Mouse (Mus musculus): ENCODE results near the gene 4933434E20Rik. TPM values are rescaled to one million over a fixed set of nuclear protein-coding genes. Genes with fewer than 3 reads are reported as not detected.

Gene 4933434E20Rik
- polyA plus RNA-seq, 2 experiments = 69.4 to 133 TPM

- H3K36me3 ChIP-seq (ENCODE audit: control insufficient read depth, insufficient read depth, low read length) = peaks cover 90% of the 10 kb centered on the region
- ATAC-seq (ENCODE audit: low FRiP score, low read depth) (no peak), DNase-seq (ENCODE audit: low spot score) (no peak)
- no peaks in the 10 kb centered on the region for H3K9me3 ChIP-seq (ENCODE audit: control insufficient read depth, low read length)
- WGBS = 92% methylated on average over 1 of the region's 1 CpGs
- no peak overlapping the region for H3K27ac ChIP-seq (replicated peaks; ENCODE audit: low read depth, low read length)
- no peak overlapping the region for H3K9ac ChIP-seq (ENCODE audit: low read depth, low read length, severe bottlenecking)
- H3K4me1 ChIP-seq (ENCODE audit: control insufficient read depth, insufficient read depth, low read length) = no peaks in the 10 kb centered on the region
- no peaks in the 10 kb centered on the region for H3K27me3 ChIP-seq (ENCODE audit: control insufficient read depth, insufficient read depth, low read length)
- no peak overlapping the region for H3K4me2 ChIP-seq (replicated peaks; ENCODE audit: low read depth, low read length, severe bottlenecking)
- no peak for TF ChIP-seq POLR2A (IDR thresholded peaks at IDR 0.05; ENCODE audit: borderline replicate concordance, extremely low read depth, insufficient read depth, insufficient read length)
- H3K4me3 ChIP-seq (replicated peaks; ENCODE audit: low read length) = no peak overlapping the region
These were observed 15.2 kb upstream of the 4933434E20Rik start for GRCm38 (mm10) chr3:90036263-90036662.

- ATAC-seq (ENCODE audit: low FRiP score, low read depth) (no peak), DNase-seq (ENCODE audit: low spot score) (no peak)
- Histone ChIP-seq H3K9me3 (ENCODE audit: control insufficient read depth, low read length) (no peaks in the 10 kb centered on the region), H3K9ac (ENCODE audit: low read depth, low read length, severe bottlenecking) (no peak overlapping the region), H3K27ac (replicated peaks; ENCODE audit: low read depth, low read length) (no peak overlapping the region), H3K27me3 (ENCODE audit: control insufficient read depth, insufficient read depth, low read length) (no peaks in the 10 kb centered on the region), H3K4me2 (replicated peaks; ENCODE audit: low read depth, low read length, severe bottlenecking) (no peak overlapping the region), H3K4me3 (replicated peaks; ENCODE audit: low read length) (no peak overlapping the region), H3K4me1 (ENCODE audit: control insufficient read depth, insufficient read depth, low read length) (peaks cover 19% of the 10 kb centered on the region), H3K36me3 (ENCODE audit: control insufficient read depth, insufficient read depth, low read length) (peaks cover 30% of the 10 kb centered on the region)
- no peak for TF ChIP-seq POLR2A (IDR thresholded peaks at IDR 0.05; ENCODE audit: borderline replicate concordance, extremely low read depth, insufficient read depth, insufficient read length)
- WGBS = 66% methylated on average over 3 of the region's 3 CpGs
These were observed 1.7 kb upstream of the 4933434E20Rik start for GRCm38 (mm10) chr3:90049691-90050090.

GRCm38 (mm10) chr3:90052351-90053241, 1.2 kb downstream of the 4933434E20Rik start, which contains the start of gene Ubap2l:
Gene Ubap2l (minus strand): TSS chr3:90052628.
- no peaks in the 10 kb centered on the region for H3K27me3 ChIP-seq (ENCODE audit: control insufficient read depth, insufficient read depth, low read length)

GRCm38 (mm10) chr3:90061549-90061948, 10.1 kb downstream of the 4933434E20Rik start:
- ATAC-seq (ENCODE audit: low FRiP score, low read depth) (no peak), DNase-seq (ENCODE audit: low spot score) (no peak)
- Histone ChIP-seq H3K36me3 (ENCODE audit: control insufficient read depth, insufficient read depth, low read length) (peaks cover 67% of the 10 kb centered on the region), H3K4me1 (ENCODE audit: control insufficient read depth, insufficient read depth, low read length) (no peaks in the 10 kb centered on the region), H3K9me3 (ENCODE audit: control insufficient read depth, low read length) (no peaks in the 10 kb centered on the region), H3K27ac (replicated peaks; ENCODE audit: low read depth, low read length) (no peak overlapping the region), H3K4me3 (replicated peaks; ENCODE audit: low read length) (no peak overlapping the region), H3K4me2 (replicated peaks; ENCODE audit: low read depth, low read length, severe bottlenecking) (no peak overlapping the region), H3K27me3 (ENCODE audit: control insufficient read depth, insufficient read depth, low read length) (no peaks in the 10 kb centered on the region), H3K9ac (ENCODE audit: low read depth, low read length, severe bottlenecking) (no peak overlapping the region)
- 91% methylated on average over 6 of the region's 6 CpGs for WGBS
- no peak for TF ChIP-seq POLR2A (IDR thresholded peaks at IDR 0.05; ENCODE audit: borderline replicate concordance, extremely low read depth, insufficient read depth, insufficient read length)

More at GRCm38 (mm10) chr3:90052351-90053241, 1.2 kb downstream of the 4933434E20Rik start, which contains the start of gene Ubap2l:
- peak within 1 kb of the TSS; percentile 96 for H3K27ac ChIP-seq (replicated peaks; ENCODE audit: low read depth, low read length)
- peak within 1 kb of the TSS; percentile 83 for H3K9ac ChIP-seq (ENCODE audit: low read depth, low read length, severe bottlenecking)
- H3K4me2 ChIP-seq (replicated peaks; ENCODE audit: low read depth, low read length, severe bottlenecking) = peak within 1 kb of the TSS; percentile 74
- no peaks in the 10 kb centered on the region for H3K9me3 ChIP-seq (ENCODE audit: control insufficient read depth, low read length)
- H3K4me3 ChIP-seq (replicated peaks; ENCODE audit: low read length) = peak within 1 kb of the TSS; percentile 85
- 3% methylated on average over 66 of the region's 81 CpGs for WGBS
- peaks cover 31% of the 10 kb centered on the region for H3K36me3 ChIP-seq (ENCODE audit: control insufficient read depth, insufficient read depth, low read length)
- peak; percentile 97 for DNase-seq (ENCODE audit: low spot score)
- TF ChIP-seq POLR2A (IDR thresholded peaks at IDR 0.05; ENCODE audit: borderline replicate concordance, extremely low read depth, insufficient read depth, insufficient read length) = peak; percentile 55; the same call in 1 of the 2 replicates
- peak; percentile 92 for ATAC-seq (ENCODE audit: low FRiP score, low read depth)
- peaks cover 19% of the 10 kb centered on the region for H3K4me1 ChIP-seq (ENCODE audit: control insufficient read depth, insufficient read depth, low read length)

- WGBS = 81% methylated on average over 2 of the region's 2 CpGs
- Histone ChIP-seq H3K4me1 (ENCODE audit: control insufficient read depth, insufficient read depth, low read length) (no peaks in the 10 kb centered on the region), H3K4me2 (replicated peaks; ENCODE audit: low read depth, low read length, severe bottlenecking) (no peak overlapping the region), H3K27me3 (ENCODE audit: control insufficient read depth, insufficient read depth, low read length) (no peaks in the 10 kb centered on the region), H3K9ac (ENCODE audit: low read depth, low read length, severe bottlenecking) (no peak overlapping the region), H3K9me3 (ENCODE audit: control insufficient read depth, low read length) (no peaks in the 10 kb centered on the region), H3K4me3 (replicated peaks; ENCODE audit: low read length) (no peak overlapping the region), H3K36me3 (ENCODE audit: control insufficient read depth, insufficient read depth, low read length) (peaks cover 57% of the 10 kb centered on the region), H3K27ac (replicated peaks; ENCODE audit: low read depth, low read length) (no peak overlapping the region)
- ATAC-seq (ENCODE audit: low FRiP score, low read depth) = no peak
- no peak for TF ChIP-seq POLR2A (IDR thresholded peaks at IDR 0.05; ENCODE audit: borderline replicate concordance, extremely low read depth, insufficient read depth, insufficient read length)
- no peak for DNase-seq (ENCODE audit: low spot score)
These were observed 11.1 kb downstream of the 4933434E20Rik start for GRCm38 (mm10) chr3:90062539-90062938.
